Mouse (Mus musculus) cerebellum, adult 2 months (tissue): ENCODE measurements at regions not wholly inside any gene's neighbourhood (a gene's known extent, or its start where the extent isn't known, plus 50 kb on each side); places are given as distances from the start of the nearest gene placed in this dataset.

Source experiments
- DNase-seq, 2 experiments: peaks; one replicate each; pipeline ENCODE4 v3.0.0; 2021
- H3K27ac ChIP-seq: fragments of 200-500 bp; 2 replicates; pipeline ENCODE4 v1.5.1; 2012; ENCODE audit warnings: low read length, control low read depth, inconsistent platforms; ENCODE audit not compliant: insufficient read depth
- H3K27me3 ChIP-seq: fragments of 200-500 bp; 2 replicates; pipeline ENCODE4 v1.6.1; 2012; ENCODE audit warnings: inconsistent platforms, mild to moderate bottlenecking, low read length, moderate library complexity; ENCODE audit not compliant: control insufficient read depth, insufficient read depth
- H3K4me1 ChIP-seq: fragments of 200-500 bp; 2 replicates; pipeline ENCODE4 v1.6.1; 2011; ENCODE audit warnings: low read length; ENCODE audit not compliant: control insufficient read depth, insufficient read depth
- H3K4me3 ChIP-seq: fragments of 200-500 bp; replicated peaks from 2 replicates; pipeline ENCODE3; 2011; ENCODE audit warnings: mild to moderate bottlenecking, low read depth, low read length, control low read depth; ENCODE audit not compliant: insufficient read depth
- CTCF ChIP-seq: fragments of 200-500 bp; IDR thresholded peaks from 2 replicates; pipeline ENCODE4 v1.5.1; 2011; ENCODE audit warnings: low read depth, mild to moderate bottlenecking, control low read depth, low read length, moderate library complexity, borderline replicate concordance; ENCODE audit not compliant: insufficient read depth
- POLR2A ChIP-seq: fragments of 200-500 bp; IDR thresholded peaks from 2 replicates; pipeline ENCODE4 v1.6.1; 2011; ENCODE audit warnings: low read length, control low read depth, borderline replicate concordance; ENCODE audit not compliant: insufficient read depth
- WGBS: fragments of 180-500 bp; shearing (Covaris S2); methylation state at CpG from one replicate; pipeline ENCODE4 v1.1.7; 2018; 5-methylcytosine and 5-hydroxymethylcytosine counted together

- no peaks in the 10 kb centered on the region; the same call in 1 of the 2 replicates for H3K27me3 ChIP-seq
- TF ChIP-seq CTCF = no peak
- TF ChIP-seq POLR2A = no peak
- H3K4me3 ChIP-seq = no peak overlapping the region
- 79% methylated on average over 3 of the region's 3 CpGs for WGBS
- DNase-seq = no peak
- H3K4me1 ChIP-seq = no peaks in the 10 kb centered on the region
- H3K27ac ChIP-seq = no peak overlapping the region
Observed at GRCm38 (mm10) chr4:124079603-124080002, 161.8 kb upstream of the 4930535I16Rik start.

DNA sequence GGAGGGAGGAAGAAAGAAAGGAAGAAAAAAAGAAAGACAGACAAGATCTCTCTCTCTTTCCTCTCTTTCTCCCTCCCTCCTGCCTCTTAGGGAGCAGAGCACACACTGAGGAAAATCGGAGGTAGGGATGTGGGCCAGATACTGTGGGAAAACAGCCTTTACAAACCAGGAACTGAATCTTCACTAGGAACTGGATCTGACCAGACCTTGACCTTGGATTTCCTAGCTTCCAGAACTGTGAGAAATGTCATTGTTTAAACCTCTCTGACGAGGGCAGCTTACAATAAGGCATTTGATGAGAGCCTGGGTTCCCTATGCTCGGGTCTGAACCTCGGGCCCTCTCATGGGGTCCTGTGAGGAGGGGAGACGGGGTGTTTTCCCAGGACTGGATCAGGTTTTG lies 157.7 kb upstream of the 4930535I16Rik start:
- H3K4me1 ChIP-seq = no peaks in the 10 kb centered on the region
- 79% methylated on average over 5 of the region's 5 CpGs for WGBS
- H3K27me3 ChIP-seq = no peaks in the 10 kb centered on the region; the same call in 1 of the 2 replicates
- no peak overlapping the region for H3K27ac ChIP-seq
- TF ChIP-seq CTCF (no peak), POLR2A (no peak)
- no peak for DNase-seq
- H3K4me3 ChIP-seq = no peak overlapping the region

DNA sequence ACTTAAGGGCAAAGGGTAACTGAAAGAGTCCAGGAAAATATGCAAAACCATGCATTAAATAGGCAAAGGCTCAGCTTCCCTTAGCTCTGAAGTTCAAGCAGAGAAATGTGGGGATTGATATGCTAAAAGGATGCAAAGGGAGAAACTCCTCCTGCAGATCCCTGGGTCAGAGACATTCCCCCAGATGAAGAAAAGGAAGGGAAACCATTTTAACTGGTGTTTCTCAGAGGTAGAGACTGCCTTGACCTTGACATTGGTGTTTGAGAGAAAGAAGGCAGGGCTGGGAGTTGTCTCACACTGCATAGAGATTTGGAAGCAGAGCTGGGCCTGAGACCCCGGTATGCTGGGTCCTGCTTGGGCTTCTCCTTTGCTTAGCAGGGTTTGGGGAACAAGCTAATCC lies 155.8 kb upstream of the 4930535I16Rik start:
- Histone ChIP-seq H3K4me3 (no peak overlapping the region), H3K27me3 (no peaks in the 10 kb centered on the region; the same call in 1 of the 2 replicates), H3K27ac (no peak overlapping the region), H3K4me1 (no peaks in the 10 kb centered on the region)
- DNase-seq = no peak
- no peak for TF ChIP-seq CTCF
- TF ChIP-seq POLR2A = no peak
- WGBS = 79% methylated on average over 1 of the region's 1 CpGs

DNA sequence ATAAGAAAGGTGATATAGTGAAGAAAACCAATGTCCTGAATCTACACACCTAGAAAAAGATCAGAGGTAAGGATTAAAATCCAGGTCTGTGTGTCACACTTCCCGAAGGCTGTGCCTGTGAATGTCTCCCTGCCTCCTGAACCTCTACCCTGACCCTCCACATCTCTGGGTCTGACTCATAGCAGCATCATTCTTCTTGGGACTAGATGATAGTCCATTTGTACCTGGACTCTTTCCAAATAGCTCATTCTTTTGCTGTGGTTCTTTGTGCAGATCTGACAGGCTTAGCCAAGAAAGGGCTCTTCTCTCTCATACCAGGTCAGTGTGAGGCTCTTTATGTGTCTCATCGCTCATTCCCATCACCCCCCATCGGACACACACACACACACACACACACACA lies 146.8 kb upstream of the 4930535I16Rik start:
- TF ChIP-seq POLR2A = no peak
- TF ChIP-seq CTCF = no peak
- no peak for DNase-seq
- H3K4me1 ChIP-seq = no peaks in the 10 kb centered on the region
- H3K27me3 ChIP-seq = no peaks in the 10 kb centered on the region
- WGBS = 62% methylated on average over 3 of the region's 3 CpGs
- no peak overlapping the region for H3K4me3 ChIP-seq
- no peak overlapping the region for H3K27ac ChIP-seq

- 18% methylated on average over 4 of the region's 4 CpGs for WGBS
- H3K27ac ChIP-seq = no peak overlapping the region
Observed at GRCm38 (mm10) chr4:124063269-124064100, 145.7 kb upstream of the 4930535I16Rik start.

GRCm38 (mm10) chr4:124057607-124058006 lies 139.8 kb upstream of the 4930535I16Rik start:
- Histone ChIP-seq H3K4me3 (no peak overlapping the region), H3K27ac (no peak overlapping the region), H3K27me3 (no peaks in the 10 kb centered on the region), H3K4me1 (no peaks in the 10 kb centered on the region)
- 95% methylated on average over 8 of the region's 8 CpGs for WGBS
- no peak for TF ChIP-seq POLR2A
- TF ChIP-seq CTCF = no peak
- no peak for DNase-seq

More at GRCm38 (mm10) chr4:124063269-124064100, 145.7 kb upstream of the 4930535I16Rik start:
- TF ChIP-seq POLR2A = no peak
- TF ChIP-seq CTCF = no peak
- H3K4me1 ChIP-seq = no peaks in the 10 kb centered on the region
- H3K27me3 ChIP-seq = no peaks in the 10 kb centered on the region
- no peak for DNase-seq
- H3K4me3 ChIP-seq = no peak overlapping the region

- TF ChIP-seq POLR2A (no peak), CTCF (no peak)
- WGBS = 93% methylated on average over 1 of the region's 1 CpGs
Observed at GRCm38 (mm10) chr4:124054240-124054760, 136.5 kb upstream of the 4930535I16Rik start.

More at GRCm38 (mm10) chr4:124054240-124054760, 136.5 kb upstream of the 4930535I16Rik start:
- Histone ChIP-seq H3K27ac (no peak overlapping the region), H3K4me3 (no peak overlapping the region), H3K27me3 (no peaks in the 10 kb centered on the region; the same call in 1 of the 2 replicates), H3K4me1 (no peaks in the 10 kb centered on the region)
- DNase-seq = no peak
